Mouse (Mus musculus): Measurements from ENCODE around the gene Tcp11x2. TPM values are rescaled to one million over a fixed set of nuclear protein-coding genes. Genes with fewer than 3 reads are reported as not detected.

The Tcp11x2 gene
- not detected in 2 replicates for polyA plus RNA-seq (2012; rRNA removed)

DNA sequence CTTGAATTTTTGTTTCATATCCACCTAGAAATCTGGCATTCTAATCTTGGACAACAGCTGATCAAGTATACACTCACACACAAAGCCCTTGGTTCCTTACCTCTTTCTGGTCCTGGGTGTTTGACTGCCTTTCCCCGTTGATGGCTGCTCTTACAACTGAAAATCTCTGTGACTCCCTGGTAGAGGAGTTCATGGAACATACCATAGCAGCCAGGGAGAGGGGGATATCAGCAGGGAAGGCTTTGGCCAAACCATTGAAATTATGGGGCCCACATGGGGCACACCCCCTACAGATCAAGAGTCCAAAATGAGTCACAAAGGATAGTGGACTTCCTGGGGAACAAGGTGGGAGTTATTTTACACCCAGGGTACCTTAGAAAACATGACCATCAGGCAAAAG is at the start of gene Tcp11x2:
Tcp11x2 (minus strand) TSS at position 158 of the 400 bp plus-strand sequence.

DNA sequence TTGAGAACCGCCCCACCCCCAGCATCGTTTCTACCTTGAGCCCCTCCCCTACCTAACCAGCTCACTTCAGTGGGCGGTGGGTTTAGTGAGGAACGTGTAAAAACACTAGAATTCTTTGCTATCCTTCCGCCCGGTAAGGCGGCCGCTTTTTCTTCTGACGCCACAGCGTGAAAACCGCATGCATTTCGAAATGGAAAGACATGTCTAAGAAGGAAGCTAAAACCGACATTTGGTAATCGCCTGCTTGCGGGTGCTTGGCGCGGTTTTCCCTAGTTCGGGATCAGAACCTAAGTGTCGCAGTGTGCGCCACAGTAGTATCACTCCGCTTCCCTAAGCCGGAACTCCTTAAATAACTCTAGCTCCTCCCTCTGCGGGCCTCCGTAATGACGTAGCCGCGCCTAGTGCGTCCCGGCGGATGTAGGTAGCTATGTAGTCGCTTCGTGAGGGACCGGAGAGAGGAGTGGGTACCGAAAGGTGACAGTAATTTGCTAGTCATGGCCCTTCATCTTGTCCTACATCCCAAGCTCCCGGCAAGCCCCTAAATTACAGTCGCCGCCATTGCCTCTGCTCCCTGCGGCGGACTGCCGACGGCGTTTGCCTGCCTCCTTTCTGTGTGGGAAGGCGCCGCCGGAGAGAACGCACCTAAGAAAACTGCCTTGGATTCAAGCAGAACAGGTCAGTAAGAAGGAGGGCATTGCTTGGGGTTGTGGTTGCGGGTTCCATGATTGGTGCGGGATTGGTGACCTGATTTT is 48.9 kb upstream of the Tcp11x2 start, which contains the start of the genes Armcx5 and Gprasp1:
Armcx5 (plus strand) TSS at position 430 of the 752 bp plus-strand sequence.
Gprasp1 (plus strand) TSS at position 430 of the 752 bp plus-strand sequence.

DNA sequence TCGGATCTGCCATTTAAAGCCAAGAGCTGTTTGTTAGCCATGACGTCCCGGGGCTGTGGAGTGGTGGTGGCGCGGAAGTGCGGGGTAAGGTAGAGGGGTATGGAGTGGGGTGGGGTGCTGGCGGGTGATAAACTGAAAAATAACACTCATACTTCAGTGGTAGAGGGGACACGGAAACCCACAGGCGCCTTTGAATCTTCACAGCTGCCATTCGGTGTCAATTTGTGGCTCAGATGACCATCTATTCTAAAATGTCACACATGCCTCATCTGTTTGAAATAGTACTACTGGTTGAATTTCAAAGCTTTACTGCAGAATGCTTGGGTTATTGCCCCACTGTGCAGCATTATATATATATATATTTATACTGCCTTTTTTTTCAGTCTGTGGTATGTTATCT is 31.6 kb upstream of the Tcp11x2 start, which contains the start of gene Tmsb15a:
Tmsb15a (minus strand) TSS at position 101 of the 400 bp plus-strand sequence.

DNA sequence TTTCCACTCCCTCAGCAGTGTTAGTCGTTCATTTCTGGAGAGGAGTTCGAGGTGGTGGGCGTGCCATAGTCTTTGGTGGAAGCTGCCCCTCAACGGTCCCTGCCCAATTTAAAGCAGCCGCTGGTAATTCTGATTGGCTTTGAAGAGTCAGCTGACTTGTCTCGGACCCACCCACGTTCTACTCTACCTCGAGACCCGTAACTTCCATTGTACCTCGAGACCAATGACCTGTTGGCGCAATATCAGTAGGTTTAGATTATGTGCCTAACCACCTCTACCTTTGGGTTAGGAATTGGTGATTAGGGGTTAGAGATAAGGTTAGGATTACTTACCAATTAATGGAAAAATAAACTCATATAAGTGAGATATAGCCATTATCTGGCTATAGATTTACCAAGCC is 66.0 kb downstream of the Tcp11x2 start, which contains the start of gene Prame:
Prame (minus strand) TSS at position 101 of the 400 bp plus-strand sequence.

Other genes with a start within 250 kb of the Tcp11x2 start
- not detected in 2 replicates for gene AV320801, start 199.2 kb downstream of the Tcp11x2 start, polyA plus RNA-seq (2012; rRNA removed)
- 0.30 and 0.32 TPM in 2 replicates for gene Nxf7, start 95.0 kb downstream of the Tcp11x2 start, polyA plus RNA-seq (2012; rRNA removed)
- gene Prame, start 66.1 kb downstream of the Tcp11x2 start, polyA plus RNA-seq (2012; rRNA removed), result not detected in 2 replicates
- not detected in 2 replicates for gene Tmsb15a, start 31.5 kb upstream of the Tcp11x2 start, polyA plus RNA-seq (2012; rRNA removed)
- gene Armcx5, start 48.9 kb upstream of the Tcp11x2 start, polyA plus RNA-seq (2012; rRNA removed), result 1.8 and 2.0 TPM in 2 replicates
- gene Gprasp1, start 48.9 kb upstream of the Tcp11x2 start, polyA plus RNA-seq (2012; rRNA removed), result 5.9 and 6.8 TPM in 2 replicates
- gene Bhlhb9, start 103.8 kb upstream of the Tcp11x2 start, polyA plus RNA-seq (2012; rRNA removed), result 5.7 and 6.1 TPM in 2 replicates
- 0.73 and 0.94 TPM in 2 replicates for gene Gprasp2, start 145.2 kb upstream of the Tcp11x2 start, polyA plus RNA-seq (2012; rRNA removed)

All from liver, embryonic 14 days (tissue).